Mouse (Mus musculus) left cerebral cortex, adult 2 months (tissue): ENCODE data around the gene Lrrc47. TPM values are rescaled to one million over a fixed set of nuclear protein-coding genes. Genes with fewer than 3 reads are reported as not detected.
A peak's percentile ranks its signal among the peaks of the same experiment; 100 is the strongest.

Experiments used
- DNase-seq, 2 experiments: peaks; one replicate each; pipeline ENCODE4 v3.0.0; 2021 to 2022; ENCODE audit warnings: low spot score in 2 of 2, mixed read lengths in 1 of 2; ENCODE audit errors: extremely low spot score in 1 of 2
- H3K27ac ChIP-seq: fragments of 200-600 bp; 2 replicates; pipeline ENCODE4 v1.8.1; 2022
- H3K4me3 ChIP-seq: fragments of 200-600 bp; 2 replicates; pipeline ENCODE4 v1.8.1; 2022
- CTCF ChIP-seq: fragments of 200-600 bp; IDR thresholded peaks from 2 replicates; pipeline ENCODE4 v1.8.1; 2022; ENCODE audit warnings: antibody characterized with exemption, mild to moderate bottlenecking, moderate library complexity
- intact Hi-C: fragments of 180-260 bp; cut with DNase I; formaldehyde crosslinking; loops from one replicate; pipeline ENCODE4 v1.15.1; 2025
- long read RNA-seq, 2 experiments: library from polyadenylated mRNA; stranded (forward); transcript quantifications; one replicate each; pipeline ENCODE4 v2.0.0; 2021; ENCODE audit warnings: borderline mapping rate in 2 of 2
- total RNA-seq, 2 experiments: library from RNA; stranded (reverse); gene quantifications; 2 replicates each; pipeline ENCODE4 v1.2.3; 2021

The Lrrc47 gene
- 10 to 100 TPM; 56.9 to 79.2 TPM for total RNA-seq
- long read RNA-seq, experiment 1, transcript Lrrc47-205 (7 exons, 3,468 nt): major isoform, 56 of 145 reads
- long read RNA-seq, experiment 1, partial matches to known transcripts: 8 of 145 reads
- long read RNA-seq, experiment 1, other reads (novel, unspliced or antisense): 81 of 145 reads
- long read RNA-seq, experiment 2, transcript Lrrc47-205 (7 exons, 3,468 nt): major isoform, 51 of 117 reads
- long read RNA-seq, experiment 2, partial matches to known transcripts: 5 of 117 reads
- long read RNA-seq, experiment 2, other reads (novel, unspliced or antisense): 61 of 117 reads

GRCm38 (mm10) chr4:154011646-154012089 lies at the start of gene Lrrc47:
TSS of gene Lrrc47 (plus strand) at chr4:154011731.
- intact Hi-C loops: loop anchor here (1.0 to 5.0 kb wide), 2 partner anchors 36 to 146 kb away; partner anchors contain the start of genes Cep104 and Dffb
- DNase-seq: peak; percentile 83 to 85
- Histone ChIP-seq H3K27ac (peak within 1 kb of the TSS; percentile 92), H3K4me3 (peak within 1 kb of the TSS; percentile 94)
- TF ChIP-seq CTCF: no peak; the same call in 1 of the 2 replicates

- Histone ChIP-seq H3K4me3 (no peak overlapping the region), H3K27ac (peak overlapping the region; percentile 21; the same call in 1 of the 2 replicates)
- peak in 1 of 2 experiments; percentile 56 for DNase-seq
- intact Hi-C loops: no loop called here
- no peak for TF ChIP-seq CTCF
These were observed 48.9 kb upstream of the Lrrc47 start for GRCm38 (mm10) chr4:153962631-153963030.

GRCm38 (mm10) chr4:153966651-153967050 lies 44.9 kb upstream of the Lrrc47 start:
- H3K27ac ChIP-seq: no peak overlapping the region
- no peak overlapping the region for H3K4me3 ChIP-seq
- TF ChIP-seq CTCF: no peak
- intact Hi-C loops: no loop called here
- no peak for DNase-seq

GRCm38 (mm10) chr4:153967556-153967955 lies 44.0 kb upstream of the Lrrc47 start:
- intact Hi-C loops: no loop called here
- H3K27ac ChIP-seq: no peak overlapping the region

GRCm38 (mm10) chr4:153968063-153968462 lies 43.5 kb upstream of the Lrrc47 start:
- DNase-seq: no peak
- no peak overlapping the region for H3K27ac ChIP-seq
- H3K4me3 ChIP-seq: no peak overlapping the region
- peak; percentile 12 for TF ChIP-seq CTCF
- intact Hi-C loops: no loop called here

More at GRCm38 (mm10) chr4:153967556-153967955, 44.0 kb upstream of the Lrrc47 start:
- no peak for TF ChIP-seq CTCF
- no peak overlapping the region for H3K4me3 ChIP-seq
- no peak for DNase-seq

- peak within 1 kb of the TSS; percentile 95 for H3K27ac ChIP-seq
- TF ChIP-seq CTCF: no peak
- peak within 1 kb of the TSS; percentile 77 for H3K4me3 ChIP-seq
- intact Hi-C loops: loop anchor here (1.0 kb wide), 2 partner anchors 17 to 37 kb away; partner anchors contain the start of genes A430005L14Rik and Lrrc47
- peak; percentile 94 for DNase-seq
These were observed 36.9 kb upstream of the Lrrc47 start, which contains the start of the genes Dffb and Cep104 for GRCm38 (mm10) chr4:153974431-153975291. TSS of gene Dffb (minus strand) at chr4:153975126. TSS of gene Cep104 (plus strand) at chr4:153975194.

- H3K27ac ChIP-seq: peak overlapping the region; percentile 95
- TF ChIP-seq CTCF: no peak
- peak overlapping the region; percentile 77 for H3K4me3 ChIP-seq
- no peak for DNase-seq
- intact Hi-C loops: loop anchor here (1.0 kb wide), 1 partner anchor 36 kb away; the partner anchor contains the start of gene Lrrc47
These were observed 36.3 kb upstream of the Lrrc47 start for GRCm38 (mm10) chr4:153975292-153975662.

- no peak for DNase-seq
- intact Hi-C loops: loop anchor here (1.0 kb wide), 1 partner anchor 36 kb away; the partner anchor contains the start of gene Lrrc47
- no peak; the same call in 1 of the 2 replicates for TF ChIP-seq CTCF
- Histone ChIP-seq H3K4me3 (peak overlapping the region; percentile 77), H3K27ac (no peak overlapping the region; the same call in 1 of the 2 replicates)
These were observed 35.8 kb upstream of the Lrrc47 start for GRCm38 (mm10) chr4:153975768-153976167.

- no peak overlapping the region for H3K4me3 ChIP-seq
- intact Hi-C loops: no loop called here
- H3K27ac ChIP-seq: no peak overlapping the region
- DNase-seq: no peak
- TF ChIP-seq CTCF: no peak
These were observed 32.3 kb upstream of the Lrrc47 start for GRCm38 (mm10) chr4:153979243-153979642.

- intact Hi-C loops: no loop called here
- no peak for TF ChIP-seq CTCF
- H3K27ac ChIP-seq: no peak overlapping the region; the same call in 1 of the 2 replicates
- DNase-seq: no peak
- H3K4me3 ChIP-seq: no peak overlapping the region
These were observed 31.1 kb upstream of the Lrrc47 start for GRCm38 (mm10) chr4:153980470-153980869.

GRCm38 (mm10) chr4:153992715-153993114 lies 18.8 kb upstream of the Lrrc47 start:
- TF ChIP-seq CTCF: no peak
- Histone ChIP-seq H3K27ac (no peak overlapping the region), H3K4me3 (no peak overlapping the region)
- intact Hi-C loops: no loop called here
- no peak for DNase-seq

GRCm38 (mm10) chr4:153993505-153993904 lies 18.0 kb upstream of the Lrrc47 start:
- intact Hi-C loops: no loop called here
- TF ChIP-seq CTCF: no peak
- H3K4me3 ChIP-seq: no peak overlapping the region
- no peak for DNase-seq
- H3K27ac ChIP-seq: no peak overlapping the region
